Mouse (Mus musculus): ENCODE results near the gene Camkmt.

GRCm38 (mm10) chr17:85395502-85395901, 305.1 kb downstream of the Camkmt start:
- TF ChIP-seq CTCF (IDR thresholded peaks at IDR 0.05; ENCODE audit: extremely low read depth, insufficient read length, insufficient replicate concordance, low read depth, low read length) = no peak
- no peak for TF ChIP-seq POLR2A (IDR thresholded peaks at IDR 0.05; ENCODE audit: low read depth, low read length)

All from small intestine, adult 2 months (tissue).